Mouse (Mus musculus) embryonic facial prominence, embryonic 14.5 days (tissue): ENCODE measurements around the gene Htr1d. TPM values are rescaled to one million over a fixed set of nuclear protein-coding genes. Genes with fewer than 3 reads are reported as not detected.

ENCODE experiments used
- ATAC-seq: fragments of 200-750 bp; cut with Nextera tagmentation; 2 replicates; pipeline ENCODE4 v1.8.0; 2017; ENCODE audit warnings: low read depth, moderate number of reproducible peaks, moderate TSS enrichment
- DNase-seq: peaks from one replicate; pipeline ENCODE4 v3.0.0-alpha.2; 2015; ENCODE audit warnings: low spot score
- H3K27ac ChIP-seq: fragments of 300-500 bp; sonication (generic); replicated peaks from 2 replicates; pipeline ENCODE4 v1.5.1; 2014; ENCODE audit warnings: low read depth, mild to moderate bottlenecking, low read length, moderate library complexity
- H3K27me3 ChIP-seq: fragments of 300-500 bp; sonication (generic); replicated peaks from 2 replicates; pipeline ENCODE4 v1.6.1; 2014; ENCODE audit warnings: low read length; ENCODE audit not compliant: control insufficient read depth, insufficient read depth
- H3K36me3 ChIP-seq: fragments of 300-500 bp; sonication (generic); 2 replicates; pipeline ENCODE4 v1.6.1; 2014; ENCODE audit warnings: low read length, mixed read lengths; ENCODE audit not compliant: control insufficient read depth, insufficient read depth
- H3K4me1 ChIP-seq: fragments of 300-500 bp; sonication (generic); 2 replicates; pipeline ENCODE4 v1.6.1; 2014; ENCODE audit warnings: antibody characterized with exemption, low read length; ENCODE audit not compliant: control insufficient read depth, insufficient read depth
- H3K4me2 ChIP-seq: fragments of 300-500 bp; sonication (generic); 2 replicates; pipeline ENCODE4 v1.6.1; 2014; ENCODE audit warnings: low read depth, mild to moderate bottlenecking, low read length, moderate library complexity, mixed read lengths
- H3K4me3 ChIP-seq: fragments of 300-500 bp; sonication (generic); 2 replicates; pipeline ENCODE4 v1.5.1; 2014; ENCODE audit warnings: low read depth, mild to moderate bottlenecking, low read length
- H3K9ac ChIP-seq: fragments of 300-500 bp; sonication (generic); 2 replicates; pipeline ENCODE4 v1.6.1; 2014; ENCODE audit warnings: low read depth, mild to moderate bottlenecking, low read length, moderate library complexity, mixed read lengths
- H3K9me3 ChIP-seq: fragments of 300-500 bp; sonication (generic); 2 replicates; pipeline ENCODE4 v1.6.1; 2016; ENCODE audit warnings: low read length; ENCODE audit not compliant: control insufficient read depth
- WGBS: fragments of 180-500 bp; shearing (Covaris S2); extraction: QIAGEN DNeasy Blood & Tissue Kit; methylation state at CpG from one replicate; pipeline ENCODE4 v1.1.7; 2014; 5-methylcytosine and 5-hydroxymethylcytosine counted together
- polyA plus RNA-seq: library from polyadenylated mRNA; unstranded; fragments of >200 nt; fragmentation: Nextera tagmentation; extraction: Ambion mirVana; gene quantifications from 2 replicates; pipeline ENCODE4 v1.2.1, GENCODE M21; 2014

Htr1d gene
- polyA plus RNA-seq, 1 experiment from 2014 or later: 1.2 TPM

GRCm38 (mm10) chr4:136418962-136419361, 4.4 kb upstream of the Htr1d start:
- Histone ChIP-seq H3K9ac (no peak overlapping the region), H3K36me3 (no peaks in the 10 kb centered on the region), H3K4me3 (no peak overlapping the region), H3K27me3 (peaks cover 10% of the 10 kb centered on the region), H3K27ac (no peak overlapping the region), H3K4me2 (no peak overlapping the region), H3K9me3 (no peaks in the 10 kb centered on the region), H3K4me1 (no peaks in the 10 kb centered on the region)
- DNase-seq (peak; percentile 20), ATAC-seq (no peak)
- 11% methylated on average over 11 of the region's 11 CpGs for WGBS

DNA sequence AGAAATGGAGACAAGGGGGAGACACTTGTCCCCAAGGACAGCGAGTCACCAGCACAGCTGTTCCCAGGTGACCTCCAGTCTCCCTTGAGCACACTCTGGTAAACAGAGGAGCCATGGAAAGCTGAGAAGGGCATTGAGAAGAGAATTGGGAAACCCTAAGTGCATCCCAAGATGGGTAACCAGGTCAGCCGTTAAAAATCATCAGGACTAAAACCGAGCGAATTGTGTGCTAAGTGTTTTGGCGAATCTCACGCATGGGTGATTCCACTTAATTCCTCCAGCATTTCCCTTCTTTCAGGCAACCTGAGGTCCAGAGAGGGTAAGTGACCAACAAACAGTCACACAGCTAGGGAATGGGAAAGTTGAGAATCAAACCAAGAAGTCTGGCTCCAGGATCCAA, 3.9 kb upstream of the Htr1d start:
- H3K4me2 ChIP-seq: no peak overlapping the region
- H3K27ac ChIP-seq: no peak overlapping the region
- H3K27me3 ChIP-seq: peaks cover 15% of the 10 kb centered on the region
- no peak for ATAC-seq
- H3K36me3 ChIP-seq: no peaks in the 10 kb centered on the region
- H3K4me3 ChIP-seq: no peak overlapping the region
- no peaks in the 10 kb centered on the region for H3K9me3 ChIP-seq
- 65% methylated on average over 6 of the region's 6 CpGs for WGBS
- no peak for DNase-seq
- H3K4me1 ChIP-seq: no peaks in the 10 kb centered on the region
- no peak overlapping the region for H3K9ac ChIP-seq

- Histone ChIP-seq H3K9ac (peak overlapping the region; percentile 64), H3K27ac (no peak overlapping the region), H3K4me2 (peak overlapping the region; percentile 94), H3K4me1 (peaks cover 5% of the 10 kb centered on the region; the same call in 1 of the 2 replicates), H3K4me3 (peak overlapping the region; percentile 56), H3K9me3 (no peaks in the 10 kb centered on the region), H3K36me3 (no peaks in the 10 kb centered on the region), H3K27me3 (peaks cover 31% of the 10 kb centered on the region)
- 1% methylated on average over 53 of the region's 70 CpGs for WGBS
- DNase-seq (peak; percentile 22), ATAC-seq (peak; percentile 54)
Measured at GRCm38 (mm10) chr4:136424120-136424999, 1.0 kb downstream of the Htr1d start.

DNA sequence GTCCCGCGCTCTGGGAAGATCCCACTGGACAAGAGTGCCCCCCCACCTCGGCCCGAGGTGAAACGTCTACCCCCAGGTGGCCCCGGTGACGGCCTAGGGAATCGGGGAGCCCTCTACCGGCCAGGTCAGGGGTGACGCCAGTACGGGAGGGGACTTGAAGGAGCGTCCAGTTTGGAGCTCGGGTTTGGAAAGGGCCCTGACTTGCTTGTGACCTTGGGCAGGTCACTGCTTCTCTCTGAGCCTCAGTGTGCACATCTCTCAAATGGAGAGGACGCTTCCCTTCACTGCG, 1.6 kb downstream of the Htr1d start:
- no peaks in the 10 kb centered on the region for H3K36me3 ChIP-seq
- peaks cover 5% of the 10 kb centered on the region; the same call in 1 of the 2 replicates for H3K4me1 ChIP-seq
- H3K4me3 ChIP-seq: peak overlapping the region; percentile 56
- WGBS: 5% methylated on average over 15 of the region's 15 CpGs
- peaks cover 31% of the 10 kb centered on the region for H3K27me3 ChIP-seq
- H3K4me2 ChIP-seq: peak overlapping the region; percentile 94
- ATAC-seq: no peak
- no peak overlapping the region for H3K27ac ChIP-seq
- H3K9me3 ChIP-seq: no peaks in the 10 kb centered on the region
- peak; percentile 4 for DNase-seq
- peak overlapping the region; percentile 64 for H3K9ac ChIP-seq

GRCm38 (mm10) chr4:136430609-136431375, 7.5 kb downstream of the Htr1d start:
- H3K9me3 ChIP-seq: no peaks in the 10 kb centered on the region
- 36% methylated on average over 11 of the region's 11 CpGs for WGBS
- no peak overlapping the region for H3K27ac ChIP-seq
- ATAC-seq (peak; percentile 67), DNase-seq (no peak)
- H3K36me3 ChIP-seq: no peaks in the 10 kb centered on the region
- no peak overlapping the region for H3K4me3 ChIP-seq
- no peak overlapping the region for H3K4me2 ChIP-seq
- H3K9ac ChIP-seq: no peak overlapping the region
- peaks cover 4% of the 10 kb centered on the region for H3K27me3 ChIP-seq
- H3K4me1 ChIP-seq: no peaks in the 10 kb centered on the region; the same call in 1 of the 2 replicates

- no peaks in the 10 kb centered on the region; the same call in 1 of the 2 replicates for H3K4me1 ChIP-seq
- DNase-seq (peak; percentile 80), ATAC-seq (peak; percentile 70)
- H3K4me2 ChIP-seq: no peak overlapping the region
- H3K36me3 ChIP-seq: no peaks in the 10 kb centered on the region
- no peak overlapping the region for H3K4me3 ChIP-seq
- no peak overlapping the region for H3K9ac ChIP-seq
- H3K27ac ChIP-seq: no peak overlapping the region
- H3K27me3 ChIP-seq: no peaks in the 10 kb centered on the region
- WGBS: 0% methylated on average over 3 of the region's 3 CpGs
- H3K9me3 ChIP-seq: no peaks in the 10 kb centered on the region
Measured at GRCm38 (mm10) chr4:136431376-136431693, 8.0 kb downstream of the Htr1d start.

- Histone ChIP-seq H3K9ac (no peak overlapping the region), H3K27ac (no peak overlapping the region), H3K9me3 (no peaks in the 10 kb centered on the region), H3K4me1 (no peaks in the 10 kb centered on the region; the same call in 1 of the 2 replicates), H3K27me3 (no peaks in the 10 kb centered on the region), H3K4me3 (no peak overlapping the region), H3K36me3 (no peaks in the 10 kb centered on the region), H3K4me2 (no peak overlapping the region)
- no peak for DNase-seq
- WGBS: 77% methylated on average over 4 of the region's 4 CpGs
- ATAC-seq: 0 out of 2 replicates have a peak, but pooled peaks have one; percentile 39
Measured at GRCm38 (mm10) chr4:136434029-136434428, 10.7 kb downstream of the Htr1d start.

DNA sequence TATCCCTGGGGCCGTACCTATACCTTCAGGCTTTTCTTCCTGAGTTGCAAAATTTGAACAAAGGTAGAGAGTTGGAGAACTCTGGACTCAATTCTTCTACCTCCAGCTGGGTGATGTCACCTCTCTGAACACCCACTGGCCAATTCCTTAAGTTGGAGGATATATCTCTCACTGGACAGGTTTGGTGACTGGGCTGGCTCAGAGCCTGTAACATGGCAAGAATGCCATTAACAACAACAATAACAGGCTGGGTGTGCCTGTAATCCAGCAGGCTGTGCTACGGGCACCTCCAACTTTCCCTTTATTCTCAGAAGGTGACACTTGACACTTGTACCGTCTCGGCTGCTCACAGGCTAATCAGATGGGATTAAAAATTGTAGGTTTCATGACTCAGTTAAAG, 15.8 kb downstream of the Htr1d start:
- Histone ChIP-seq H3K36me3 (no peaks in the 10 kb centered on the region), H3K27ac (no peak overlapping the region), H3K27me3 (no peaks in the 10 kb centered on the region), H3K9me3 (no peaks in the 10 kb centered on the region), H3K4me2 (no peak overlapping the region), H3K9ac (no peak overlapping the region), H3K4me3 (no peak overlapping the region), H3K4me1 (no peaks in the 10 kb centered on the region)
- ATAC-seq (peak; percentile 81), DNase-seq (peak; percentile 74)
- WGBS: 62% methylated on average over 4 of the region's 4 CpGs
